Mouse (Mus musculus) neural tube, embryonic 11.5 days (tissue): ENCODE results near the gene Cdh4. TPM values are rescaled to one million over a fixed set of nuclear protein-coding genes. Genes with fewer than 3 reads are reported as not detected.
A peak's percentile ranks its signal among the peaks of the same experiment; 100 is the strongest.

ENCODE experiments used
- ATAC-seq: fragments of 200-750 bp; cut with Nextera tagmentation; 2 replicates; pipeline ENCODE4 v1.8.0; 2017; ENCODE audit warnings: moderate number of reproducible peaks, mild to moderate bottlenecking, moderate TSS enrichment, moderate library complexity; ENCODE audit not compliant: insufficient read depth, low FRiP score, low TSS enrichment
- DNase-seq: peaks from one replicate; pipeline ENCODE4 v3.0.0-alpha.2; 2015; ENCODE audit warnings: low spot score
- H3K27ac ChIP-seq: fragments of 300-500 bp; sonication (generic); 2 replicates; pipeline ENCODE4 v1.5.1; 2014; ENCODE audit warnings: low read depth, mild to moderate bottlenecking, low read length
- H3K27me3 ChIP-seq: fragments of 300-500 bp; sonication (generic); 2 replicates; pipeline ENCODE4 v1.6.1; 2014; ENCODE audit warnings: mild to moderate bottlenecking, low read length, mixed read lengths; ENCODE audit not compliant: control insufficient read depth, insufficient read depth
- H3K36me3 ChIP-seq: fragments of 300-500 bp; sonication (generic); 2 replicates; pipeline ENCODE4 v1.6.1; 2014; ENCODE audit warnings: mild to moderate bottlenecking, low read length, moderate library complexity, mixed read lengths; ENCODE audit not compliant: control insufficient read depth, insufficient read depth
- H3K4me1 ChIP-seq: fragments of 300-500 bp; sonication (generic); 2 replicates; pipeline ENCODE4 v1.6.1; 2014; ENCODE audit warnings: low read length, mixed read lengths; ENCODE audit not compliant: control insufficient read depth, insufficient read depth
- H3K4me2 ChIP-seq: fragments of 300-500 bp; sonication (generic); 2 replicates; pipeline ENCODE4 v1.6.1; 2014; ENCODE audit warnings: low read depth, mild to moderate bottlenecking, moderate library complexity
- H3K4me3 ChIP-seq: fragments of 300-500 bp; sonication (generic); 2 replicates; pipeline ENCODE4 v1.5.1; 2014; ENCODE audit warnings: low read depth, low read length
- H3K9ac ChIP-seq: fragments of 300-500 bp; sonication (generic); 2 replicates; pipeline ENCODE4 v1.6.1; 2014; ENCODE audit warnings: mild to moderate bottlenecking, low read length
- H3K9me3 ChIP-seq: fragments of 300-500 bp; sonication (generic); 2 replicates; pipeline ENCODE4 v1.6.1; 2016; ENCODE audit warnings: low read length; ENCODE audit not compliant: control insufficient read depth
- WGBS: fragments of 180-500 bp; shearing (Covaris S2); extraction: QIAGEN DNeasy Blood & Tissue Kit; methylation state at CpG from one replicate; pipeline ENCODE4 v1.1.7; 2014; 5-methylcytosine and 5-hydroxymethylcytosine counted together
- polyA plus RNA-seq: library from polyadenylated mRNA; unstranded; fragments of >200 nt; fragmentation: Nextera tagmentation; extraction: Ambion mirVana; gene quantifications from 2 replicates; pipeline ENCODE4 v1.2.1, GENCODE M21; 2014

The Cdh4 gene
- polyA plus RNA-seq, 1 experiment from 2014 or later, result 9.4 TPM

- Histone ChIP-seq H3K27me3 (peaks cover 8% of the 10 kb centered on the region; the same call in 1 of the 2 replicates), H3K9ac (no peak overlapping the region), H3K4me1 (0 out of 2 replicates have a peak, but pooled peaks cover 7% of the 10 kb centered on the region), H3K4me2 (peak overlapping the region; percentile 28; the same call in 1 of the 2 replicates), H3K36me3 (no peaks in the 10 kb centered on the region), H3K27ac (no peak overlapping the region), H3K9me3 (no peaks in the 10 kb centered on the region), H3K4me3 (no peak overlapping the region)
- no peak for DNase-seq
- ATAC-seq, result no peak
- WGBS, result 9% methylated on average over 9 of the region's 9 CpGs
Measured at GRCm38 (mm10) chr2:179662739-179663138, 220.5 kb downstream of the Cdh4 start.

DNA sequence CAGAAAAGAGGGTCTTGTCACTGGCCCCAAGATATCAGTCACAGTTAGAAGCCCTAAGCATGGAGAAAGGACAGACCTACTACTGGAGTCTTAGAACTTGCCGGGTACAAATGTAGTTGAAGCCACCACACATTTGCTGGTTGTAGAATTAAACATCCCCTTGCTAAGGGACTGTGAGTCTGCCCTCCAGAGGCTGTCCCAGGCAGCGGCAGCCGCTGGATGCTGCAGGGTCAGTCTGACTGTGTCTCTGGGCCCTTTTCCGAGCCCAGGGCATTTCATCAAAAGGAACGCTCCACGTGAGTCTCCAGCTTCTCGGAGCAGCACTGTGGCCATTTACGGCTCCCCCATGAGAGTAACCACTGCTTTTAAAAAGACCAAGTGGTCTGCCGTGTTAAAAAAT lies 221.4 kb downstream of the Cdh4 start:
- Histone ChIP-seq H3K4me3 (no peak overlapping the region), H3K9ac (no peak overlapping the region), H3K4me1 (0 out of 2 replicates have a peak, but pooled peaks cover 7% of the 10 kb centered on the region), H3K27me3 (peaks cover 8% of the 10 kb centered on the region; the same call in 1 of the 2 replicates), H3K27ac (no peak overlapping the region), H3K4me2 (no peak overlapping the region), H3K36me3 (no peaks in the 10 kb centered on the region), H3K9me3 (no peaks in the 10 kb centered on the region)
- 24% methylated on average over 9 of the region's 9 CpGs for WGBS
- peak; percentile 45 for DNase-seq
- no peak for ATAC-seq

DNA sequence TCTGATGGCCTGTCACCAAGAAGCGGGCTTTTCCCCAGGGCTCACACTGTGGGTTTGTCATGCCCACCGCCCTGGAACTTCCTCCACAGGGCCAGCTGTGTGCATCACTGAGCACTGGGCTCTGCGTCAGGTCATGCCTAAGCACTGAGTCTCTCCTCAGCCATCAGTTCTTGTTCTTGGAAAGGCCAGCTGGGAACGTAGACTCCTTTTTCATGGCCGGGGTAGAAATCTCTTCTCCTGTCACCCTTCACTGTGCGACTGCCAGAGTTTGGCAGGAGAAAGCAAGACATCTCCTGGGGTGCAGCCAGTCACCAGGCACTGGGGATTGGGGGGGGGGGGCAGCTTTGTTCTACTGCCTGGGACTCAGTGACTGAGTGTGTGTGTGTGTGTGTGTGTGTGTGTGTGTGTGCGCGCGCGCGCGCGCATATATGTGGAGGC lies 222.0 kb downstream of the Cdh4 start:
- Histone ChIP-seq H3K27me3 (peaks cover 8% of the 10 kb centered on the region; the same call in 1 of the 2 replicates), H3K9me3 (no peaks in the 10 kb centered on the region), H3K36me3 (no peaks in the 10 kb centered on the region), H3K4me3 (no peak overlapping the region), H3K9ac (no peak overlapping the region), H3K27ac (no peak overlapping the region), H3K4me2 (no peak overlapping the region), H3K4me1 (0 out of 2 replicates have a peak, but pooled peaks cover 7% of the 10 kb centered on the region)
- ATAC-seq (no peak), DNase-seq (no peak)
- 82% methylated on average over 13 of the region's 13 CpGs for WGBS

- H3K9me3 ChIP-seq, result no peaks in the 10 kb centered on the region
- no peak overlapping the region for H3K9ac ChIP-seq
- 46% methylated on average over 10 of the region's 10 CpGs for WGBS
- 0 out of 2 replicates have a peak, but pooled peaks cover 3% of the 10 kb centered on the region for H3K4me1 ChIP-seq
- no peak overlapping the region for H3K4me3 ChIP-seq
- H3K27ac ChIP-seq, result no peak overlapping the region
- no peaks in the 10 kb centered on the region for H3K36me3 ChIP-seq
- H3K27me3 ChIP-seq, result no peaks in the 10 kb centered on the region
- no peak overlapping the region for H3K4me2 ChIP-seq
- ATAC-seq (no peak), DNase-seq (no peak)
Measured at GRCm38 (mm10) chr2:179670689-179671088, 228.5 kb downstream of the Cdh4 start.

GRCm38 (mm10) chr2:179679866-179680265 lies 237.6 kb downstream of the Cdh4 start:
- H3K4me2 ChIP-seq, result no peak overlapping the region
- H3K4me3 ChIP-seq, result no peak overlapping the region
- DNase-seq, result no peak
- no peaks in the 10 kb centered on the region for H3K4me1 ChIP-seq
- no peaks in the 10 kb centered on the region for H3K9me3 ChIP-seq
- H3K27me3 ChIP-seq, result no peaks in the 10 kb centered on the region
- ATAC-seq, result no peak
- H3K9ac ChIP-seq, result no peak overlapping the region
- WGBS, result 81% methylated on average over 5 of the region's 5 CpGs
- no peaks in the 10 kb centered on the region for H3K36me3 ChIP-seq
- H3K27ac ChIP-seq, result no peak overlapping the region

GRCm38 (mm10) chr2:179681386-179681785 lies 239.2 kb downstream of the Cdh4 start:
- H3K9me3 ChIP-seq, result no peaks in the 10 kb centered on the region

DNA sequence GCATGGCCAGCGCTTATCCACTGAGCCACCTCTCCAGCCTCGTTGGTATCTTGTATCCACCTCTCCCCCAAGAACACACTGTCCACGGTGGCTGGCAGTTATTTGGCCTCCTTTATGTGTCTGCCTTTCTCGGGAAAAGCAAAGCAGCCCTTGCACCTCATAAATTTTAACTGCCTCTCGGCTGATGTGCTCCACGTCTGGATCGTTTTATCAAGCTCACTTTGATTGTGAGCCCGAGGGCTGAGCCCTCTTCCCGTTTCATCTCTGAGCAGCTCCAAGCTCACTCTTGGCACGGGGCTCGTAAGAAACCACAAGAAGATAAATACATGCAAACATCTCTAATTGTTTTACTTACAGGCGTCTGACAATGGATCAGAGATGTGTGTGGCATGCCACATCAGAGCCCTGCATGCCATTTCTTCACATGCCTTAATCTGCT lies 245.0 kb downstream of the Cdh4 start:
- Histone ChIP-seq H3K9ac (no peak overlapping the region), H3K9me3 (no peaks in the 10 kb centered on the region), H3K4me2 (no peak overlapping the region), H3K27ac (no peak overlapping the region), H3K36me3 (no peaks in the 10 kb centered on the region), H3K4me3 (no peak overlapping the region), H3K4me1 (0 out of 2 replicates have a peak, but pooled peaks cover 4% of the 10 kb centered on the region), H3K27me3 (no peaks in the 10 kb centered on the region)
- DNase-seq (no peak), ATAC-seq (0 out of 2 replicates have a peak, but pooled peaks have one; percentile 16)
- 34% methylated on average over 12 of the region's 12 CpGs for WGBS

More at GRCm38 (mm10) chr2:179681386-179681785, 239.2 kb downstream of the Cdh4 start:
- no peak overlapping the region for H3K4me3 ChIP-seq
- H3K27me3 ChIP-seq, result no peaks in the 10 kb centered on the region
- no peaks in the 10 kb centered on the region for H3K4me1 ChIP-seq
- no peaks in the 10 kb centered on the region for H3K36me3 ChIP-seq
- ATAC-seq (no peak), DNase-seq (peak; percentile 45)
- H3K9ac ChIP-seq, result no peak overlapping the region
- H3K4me2 ChIP-seq, result no peak overlapping the region
- no peak overlapping the region for H3K27ac ChIP-seq
- WGBS, result 86% methylated on average over 1 of the region's 1 CpGs

DNA sequence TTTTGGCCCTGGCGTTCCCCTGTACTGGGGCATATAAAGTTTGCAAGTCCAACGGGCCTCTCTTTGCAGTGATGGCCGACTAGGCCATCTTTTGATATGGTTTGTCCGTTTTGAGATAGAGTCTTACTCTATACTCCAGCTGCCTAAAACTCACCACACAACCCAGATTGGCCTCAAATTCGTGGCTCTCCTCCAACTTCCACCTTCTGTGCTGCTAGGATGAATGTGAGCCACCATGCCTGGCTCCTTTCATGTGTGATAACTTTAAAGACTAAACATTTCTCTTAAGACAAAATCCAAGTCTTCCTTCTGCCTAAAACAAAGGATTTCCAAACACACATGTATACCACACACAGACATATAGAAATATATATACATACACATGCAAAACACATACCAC lies 246.7 kb downstream of the Cdh4 start:
- 0 out of 2 replicates have a peak, but pooled peaks cover 4% of the 10 kb centered on the region for H3K4me1 ChIP-seq
- H3K9ac ChIP-seq, result no peak overlapping the region
- H3K27me3 ChIP-seq, result no peaks in the 10 kb centered on the region
- H3K9me3 ChIP-seq, result no peaks in the 10 kb centered on the region
- 83% methylated on average over 5 of the region's 5 CpGs for WGBS
- ATAC-seq (no peak), DNase-seq (no peak)
- no peak overlapping the region for H3K4me2 ChIP-seq
- H3K36me3 ChIP-seq, result no peaks in the 10 kb centered on the region
- no peak overlapping the region for H3K27ac ChIP-seq
- no peak overlapping the region for H3K4me3 ChIP-seq

DNA sequence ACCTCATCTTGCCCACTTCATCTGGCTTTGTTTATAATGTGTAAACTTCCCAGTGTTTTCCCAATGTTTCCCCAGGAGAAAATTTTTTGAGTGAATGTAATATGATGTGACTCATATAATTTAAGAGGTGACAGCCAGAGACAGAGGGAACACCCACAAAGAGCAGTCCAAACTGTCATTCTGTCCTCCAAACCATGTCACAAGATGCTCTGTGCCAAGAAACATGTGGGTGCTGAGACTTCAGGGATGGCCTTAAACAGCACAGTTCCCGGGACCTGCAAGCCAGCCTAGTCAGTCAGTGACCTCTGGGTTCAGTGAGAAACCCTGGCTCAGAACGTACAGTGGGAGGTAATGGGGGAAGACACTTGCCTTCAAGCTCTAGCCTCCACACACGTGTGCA lies 247.5 kb downstream of the Cdh4 start:
- Histone ChIP-seq H3K27ac (no peak overlapping the region), H3K36me3 (no peaks in the 10 kb centered on the region), H3K4me2 (no peak overlapping the region), H3K27me3 (no peaks in the 10 kb centered on the region), H3K4me1 (0 out of 2 replicates have a peak, but pooled peaks cover 4% of the 10 kb centered on the region), H3K9ac (no peak overlapping the region), H3K4me3 (no peak overlapping the region), H3K9me3 (no peaks in the 10 kb centered on the region)
- WGBS, result 80% methylated on average over 3 of the region's 3 CpGs
- no peak for DNase-seq
- no peak for ATAC-seq
